Mouse (Mus musculus) erythroblast, embryonic 14.5 days (primary cell): Measurements from ENCODE around the gene Gdi2.

ENCODE experiments used
- GATA1 ChIP-seq: IDR thresholded peaks from 2 replicates; pipeline ENCODE4 v1.6.1; 2012; ENCODE audit warnings: low read length, inconsistent platforms, mixed read lengths
- TAL1 ChIP-seq: IDR thresholded peaks from 3 replicates; pipeline ENCODE4 v1.6.1; 2012; ENCODE audit warnings: low read length, inconsistent platforms, mixed read lengths

- no peak for TF ChIP-seq GATA1
- no peak for TF ChIP-seq TAL1
Observed at GRCm38 (mm10) chr13:3531692-3532320, 6.1 kb upstream of the Gdi2 start.
